Comparison of ENCODE assay signal across 25 mouse cellular contexts in genomic region chr4:43012091-43012490, GRCm38 (mm10).
"Had no signal": no experiment of that assay in that cellular context is flagged by ENCODE, and none has a peak within 500 bp of the region (broad histone marks: within the 10 kb centered on the region; RNA-seq: fewer than 3 reads in every experiment).

No protein-coding gene starts in this region.

- H3K27me3 ChIP-seq: heart, embryonic 13.5 days; heart, embryonic 15.5 days; hindbrain, embryonic 13.5 days; hindbrain, embryonic 15.5 days; kidney, embryonic 15.5 days; limb, embryonic 12.5 days; liver, embryonic 13.5 days; liver, embryonic 15.5 days had no signal

- DNase-seq: gastrocnemius, adult 2 months; gastrocnemius, postnatal 10 days; gastrocnemius, postnatal 36 days; heart, adult 11 months; heart, postnatal 14 days; heart, postnatal 36 days; kidney, adult 11 months; kidney, adult 2 months; kidney, adult 9 months; kidney, postnatal 14 days; kidney, postnatal 36 days; layer of hippocampus, adult 9-11 months; layer of hippocampus, postnatal 36 days; liver; liver, embryonic 13.5 days had no signal

- H3K4me3 ChIP-seq: gastrocnemius, adult 2 months; heart, embryonic 13.5 days; heart, embryonic 15.5 days; hindbrain, embryonic 13.5 days; hindbrain, embryonic 15.5 days; kidney, embryonic 15.5 days; limb, embryonic 10.5 days; limb, embryonic 12.5 days; liver, embryonic 13.5 days; liver, embryonic 15.5 days had no signal

- H3K36me3 ChIP-seq: heart, embryonic 15.5 days; hindbrain, embryonic 15.5 days; limb, embryonic 12.5 days had no signal

- H3K4me2 ChIP-seq: heart, embryonic 11.5 days; heart, embryonic 13.5 days; heart, embryonic 15.5 days; hindbrain, embryonic 13.5 days; hindbrain, embryonic 15.5 days; kidney, embryonic 15.5 days; limb, embryonic 12.5 days; liver, embryonic 11.5 days; liver, embryonic 13.5 days; liver, embryonic 15.5 days had no signal
